Mouse (Mus musculus): ENCODE results near the gene Cldn7. TPM values are rescaled to one million over a fixed set of nuclear protein-coding genes. Genes with fewer than 3 reads are reported as not detected.
A peak's percentile ranks its signal among the peaks of the same experiment; 100 is the strongest.

Gene Cldn7
- polyA plus RNA-seq, 1 experiment from 2014 or later = 2.4 TPM

GRCm38 (mm10) chr11:69945997-69946891 lies 18.3 kb upstream of the Cldn7 start:
- Histone ChIP-seq H3K9me3 (replicated peaks; ENCODE audit: control insufficient read depth, low read length) (no peaks in the 10 kb centered on the region), H3K27me3 (ENCODE audit: control insufficient read depth, insufficient read depth, low read length) (peaks cover 5% of the 10 kb centered on the region), H3K4me1 (ENCODE audit: control insufficient read depth, insufficient read depth, low read length) (peaks cover 13% of the 10 kb centered on the region; the same call in 1 of the 2 replicates), H3K36me3 (ENCODE audit: control insufficient read depth, insufficient read depth, low read length) (peaks cover 11% of the 10 kb centered on the region), H3K4me2 (peak overlapping the region; percentile 92), H3K4me3 (ENCODE audit: low read depth, low read length) (peak overlapping the region; percentile 64), H3K9ac (ENCODE audit: low read depth, low read length) (peak overlapping the region; percentile 74), H3K27ac (ENCODE audit: low read depth, low read length) (peak overlapping the region; percentile 93)
- 84% methylated on average over 18 of the region's 18 CpGs for WGBS (ENCODE audit: insufficient replicate concordance)
- peak; percentile 55; the same call in 1 of the 2 replicates for ATAC-seq (replicated peaks; ENCODE audit: insufficient number of reproducible peaks, low FRiP score, low TSS enrichment)

- peaks cover 5% of the 10 kb centered on the region for H3K27me3 ChIP-seq (ENCODE audit: control insufficient read depth, insufficient read depth, low read length)
- peak overlapping the region; percentile 74 for H3K9ac ChIP-seq (ENCODE audit: low read depth, low read length)
- peak overlapping the region; percentile 93 for H3K27ac ChIP-seq (ENCODE audit: low read depth, low read length)
- peak overlapping the region; percentile 92 for H3K4me2 ChIP-seq
- no peaks in the 10 kb centered on the region for H3K9me3 ChIP-seq (replicated peaks; ENCODE audit: control insufficient read depth, low read length)
- peaks cover 11% of the 10 kb centered on the region for H3K36me3 ChIP-seq (ENCODE audit: control insufficient read depth, insufficient read depth, low read length)
- peak; percentile 58; the same call in 1 of the 2 replicates for ATAC-seq (replicated peaks; ENCODE audit: insufficient number of reproducible peaks, low FRiP score, low TSS enrichment)
- 2% methylated on average over 29 of the region's 29 CpGs for WGBS (ENCODE audit: insufficient replicate concordance)
- peaks cover 13% of the 10 kb centered on the region; the same call in 1 of the 2 replicates for H3K4me1 ChIP-seq (ENCODE audit: control insufficient read depth, insufficient read depth, low read length)
- peak overlapping the region; percentile 64 for H3K4me3 ChIP-seq (ENCODE audit: low read depth, low read length)
These were observed 17.1 kb upstream of the Cldn7 start for GRCm38 (mm10) chr11:69947337-69948065.

GRCm38 (mm10) chr11:69948066-69948762 lies 16.4 kb upstream of the Cldn7 start, which contains the start of gene Slc2a4:
Gene Slc2a4 (minus strand): TSS chr11:69948188.
- Histone ChIP-seq H3K9me3 (replicated peaks; ENCODE audit: control insufficient read depth, low read length) (no peaks in the 10 kb centered on the region), H3K27ac (ENCODE audit: low read depth, low read length) (peak within 1 kb of the TSS; percentile 93), H3K4me2 (peak within 1 kb of the TSS; percentile 92), H3K9ac (ENCODE audit: low read depth, low read length) (peak within 1 kb of the TSS; percentile 74), H3K36me3 (ENCODE audit: control insufficient read depth, insufficient read depth, low read length) (peaks cover 9% of the 10 kb centered on the region), H3K4me1 (ENCODE audit: control insufficient read depth, insufficient read depth, low read length) (peaks cover 13% of the 10 kb centered on the region; the same call in 1 of the 2 replicates), H3K4me3 (ENCODE audit: low read depth, low read length) (peak within 1 kb of the TSS; percentile 64), H3K27me3 (ENCODE audit: control insufficient read depth, insufficient read depth, low read length) (peaks cover 3% of the 10 kb centered on the region; the same call in 1 of the 2 replicates)
- peak; percentile 90 for ATAC-seq (replicated peaks; ENCODE audit: insufficient number of reproducible peaks, low FRiP score, low TSS enrichment)
- WGBS (ENCODE audit: insufficient replicate concordance) = 1% methylated on average over 34 of the region's 34 CpGs

- peaks cover 9% of the 10 kb centered on the region; the same call in 1 of the 2 replicates for H3K36me3 ChIP-seq (ENCODE audit: control insufficient read depth, insufficient read depth, low read length)
- H3K27ac ChIP-seq (ENCODE audit: low read depth, low read length) = peak overlapping the region; percentile 93
- peaks cover 13% of the 10 kb centered on the region; the same call in 1 of the 2 replicates for H3K4me1 ChIP-seq (ENCODE audit: control insufficient read depth, insufficient read depth, low read length)
- H3K4me2 ChIP-seq = peak overlapping the region; percentile 92
- H3K4me3 ChIP-seq (ENCODE audit: low read depth, low read length) = peak overlapping the region; percentile 64
- peak; percentile 35 for ATAC-seq (replicated peaks; ENCODE audit: insufficient number of reproducible peaks, low FRiP score, low TSS enrichment)
- no peaks in the 10 kb centered on the region for H3K9me3 ChIP-seq (replicated peaks; ENCODE audit: control insufficient read depth, low read length)
- under 1% methylated on average over 14 of the region's 14 CpGs for WGBS (ENCODE audit: insufficient replicate concordance)
- peaks cover 3% of the 10 kb centered on the region; the same call in 1 of the 2 replicates for H3K27me3 ChIP-seq (ENCODE audit: control insufficient read depth, insufficient read depth, low read length)
- peak overlapping the region; percentile 74; the same call in 1 of the 2 replicates for H3K9ac ChIP-seq (ENCODE audit: low read depth, low read length)
These were observed 15.8 kb upstream of the Cldn7 start for GRCm38 (mm10) chr11:69948763-69949150.

GRCm38 (mm10) chr11:69950807-69951459 lies 13.6 kb upstream of the Cldn7 start:
- Histone ChIP-seq H3K4me3 (ENCODE audit: low read depth, low read length) (no peak overlapping the region), H3K4me1 (ENCODE audit: control insufficient read depth, insufficient read depth, low read length) (peaks cover 13% of the 10 kb centered on the region; the same call in 1 of the 2 replicates), H3K9me3 (replicated peaks; ENCODE audit: control insufficient read depth, low read length) (no peaks in the 10 kb centered on the region), H3K4me2 (no peak overlapping the region), H3K9ac (ENCODE audit: low read depth, low read length) (no peak overlapping the region), H3K27ac (ENCODE audit: low read depth, low read length) (no peak overlapping the region), H3K27me3 (ENCODE audit: control insufficient read depth, insufficient read depth, low read length) (no peaks in the 10 kb centered on the region), H3K36me3 (ENCODE audit: control insufficient read depth, insufficient read depth, low read length) (no peaks in the 10 kb centered on the region)
- 41% methylated on average over 4 of the region's 4 CpGs for WGBS (ENCODE audit: insufficient replicate concordance)
- no peak for ATAC-seq (replicated peaks; ENCODE audit: insufficient number of reproducible peaks, low FRiP score, low TSS enrichment)

- Histone ChIP-seq H3K27ac (ENCODE audit: low read depth, low read length) (no peak overlapping the region), H3K4me3 (ENCODE audit: low read depth, low read length) (no peak overlapping the region), H3K36me3 (ENCODE audit: control insufficient read depth, insufficient read depth, low read length) (no peaks in the 10 kb centered on the region), H3K9ac (ENCODE audit: low read depth, low read length) (no peak overlapping the region), H3K27me3 (ENCODE audit: control insufficient read depth, insufficient read depth, low read length) (no peaks in the 10 kb centered on the region), H3K4me1 (ENCODE audit: control insufficient read depth, insufficient read depth, low read length) (peaks cover 7% of the 10 kb centered on the region; the same call in 1 of the 2 replicates), H3K4me2 (no peak overlapping the region), H3K9me3 (replicated peaks; ENCODE audit: control insufficient read depth, low read length) (no peaks in the 10 kb centered on the region)
- ATAC-seq (replicated peaks; ENCODE audit: insufficient number of reproducible peaks, low FRiP score, low TSS enrichment) = no peak
- 47% methylated on average over 1 of the region's 1 CpGs for WGBS (ENCODE audit: insufficient replicate concordance)
These were observed 12.3 kb upstream of the Cldn7 start for GRCm38 (mm10) chr11:69952274-69952673.

GRCm38 (mm10) chr11:69953267-69953915 lies 11.2 kb upstream of the Cldn7 start:
- H3K36me3 ChIP-seq (ENCODE audit: control insufficient read depth, insufficient read depth, low read length) = no peaks in the 10 kb centered on the region
- no peak overlapping the region for H3K9ac ChIP-seq (ENCODE audit: low read depth, low read length)
- H3K27me3 ChIP-seq (ENCODE audit: control insufficient read depth, insufficient read depth, low read length) = 0 out of 2 replicates have a peak, but pooled peaks cover 3% of the 10 kb centered on the region
- H3K9me3 ChIP-seq (replicated peaks; ENCODE audit: control insufficient read depth, low read length) = no peaks in the 10 kb centered on the region
- no peak overlapping the region for H3K27ac ChIP-seq (ENCODE audit: low read depth, low read length)
- no peak overlapping the region for H3K4me2 ChIP-seq
- ATAC-seq (replicated peaks; ENCODE audit: insufficient number of reproducible peaks, low FRiP score, low TSS enrichment) = no peak
- H3K4me1 ChIP-seq (ENCODE audit: control insufficient read depth, insufficient read depth, low read length) = peaks cover 4% of the 10 kb centered on the region; the same call in 1 of the 2 replicates
- WGBS (ENCODE audit: insufficient replicate concordance) = 40% methylated on average over 11 of the region's 11 CpGs
- no peak overlapping the region for H3K4me3 ChIP-seq (ENCODE audit: low read depth, low read length)

Measured in heart, embryonic 11.5 days (tissue).